Mouse (Mus musculus) lung, postnatal 0 days (tissue): ENCODE data around the gene Mamdc4.

Source experiments
- CTCF ChIP-seq: IDR thresholded peaks from 2 replicates; pipeline ENCODE4 v1.5.1; 2016; ENCODE audit warnings: antibody characterized with exemption, mild to moderate bottlenecking
- EP300 ChIP-seq: IDR thresholded peaks from 2 replicates; pipeline ENCODE4 v1.6.1; 2016; ENCODE audit warnings: antibody characterized with exemption, mild to moderate bottlenecking, control low read depth

DNA sequence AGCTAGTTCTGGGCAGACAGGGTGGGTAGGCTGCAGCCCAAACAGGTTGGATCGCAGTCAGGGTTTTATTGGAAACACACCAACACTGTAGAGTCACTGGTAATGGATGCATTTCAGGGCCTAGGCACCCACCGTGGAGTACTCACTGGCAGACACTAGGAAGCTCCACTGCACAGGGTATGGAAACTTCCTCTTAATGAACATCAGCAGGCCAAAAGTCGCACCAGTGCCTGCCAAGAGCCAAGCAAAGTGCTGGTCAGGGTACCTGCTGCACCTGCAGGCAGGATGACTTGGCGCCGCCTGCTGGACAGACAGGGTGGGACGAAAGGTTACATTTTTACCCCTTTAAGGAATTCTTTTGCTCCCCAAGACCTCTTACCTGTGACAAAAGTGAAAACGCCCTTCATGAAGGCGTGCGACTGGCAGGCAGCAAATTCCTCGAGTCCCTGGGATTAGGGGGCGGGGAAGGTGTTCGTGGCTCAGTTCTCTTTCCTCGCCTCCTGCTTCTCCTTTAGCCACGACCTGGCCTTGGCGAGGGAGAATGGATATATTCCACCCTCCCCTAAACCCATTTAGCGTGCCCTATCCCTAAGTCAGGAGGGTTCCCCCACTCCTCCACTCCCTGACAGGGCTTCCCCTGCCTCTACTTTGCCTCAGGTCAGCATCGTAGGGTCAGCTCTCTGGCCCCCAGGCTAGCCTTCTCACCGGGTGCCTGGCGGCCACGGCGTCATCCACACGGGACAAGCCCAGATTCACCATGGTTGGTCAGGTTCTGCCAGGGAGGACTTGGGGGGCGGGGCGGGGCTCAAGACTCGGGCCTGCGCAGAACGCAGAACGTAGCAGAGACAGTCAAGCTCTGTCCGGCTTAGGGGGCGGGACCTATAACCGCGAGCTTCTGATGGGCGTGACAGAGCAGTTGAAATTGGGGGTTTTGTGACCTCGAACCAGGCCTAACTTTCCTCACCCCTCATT is 46.9 kb upstream of the Mamdc4 start, which contains the start of gene Tmem141:
- TF ChIP-seq CTCF (peak; percentile 80), EP300 (no peak)
